In genomic region chr19:55060964-55061363, GRCm38 (mm10) we compare ENCODE assay signal across 8 mouse cellular contexts.
DNase-seq lines count a peak whose midpoint lies in the region; ATAC-seq and TF ChIP-seq lines count a peak whose summit lies in the region.

No protein-coding gene starts in this region.

- TF ChIP-seq EP300 in heart, adult 2 months (IDR thresholded peaks at IDR 0.05; ENCODE audit: insufficient read depth, low read depth, low read length): no peak

- no peak overlapping the region for H3K27ac ChIP-seq in heart, adult 2 months
- H3K27ac ChIP-seq in kidney, adult 2 months (ENCODE audit: insufficient read depth, low read depth, low read length): no peak overlapping the region
- H3K27ac ChIP-seq in limb, embryonic 11.5 days (replicated peaks; ENCODE audit: low read depth, low read length): no peak overlapping the region
- H3K27ac ChIP-seq in midbrain, embryonic 12.5 days (replicated peaks): no peak overlapping the region

- WGBS in heart, adult 2 months: 2% methylated on average over 7 of the region's 7 CpGs
- 2% methylated on average over 7 of the region's 7 CpGs for WGBS in kidney, adult 2 months
- WGBS in limb, embryonic 11.5 days: 6% methylated on average over 7 of the region's 7 CpGs
- 5% methylated on average over 7 of the region's 7 CpGs for WGBS in midbrain, embryonic 12.5 days

- H3K4me3 ChIP-seq in heart, adult 2 months: no peak overlapping the region
- H3K4me3 ChIP-seq in kidney, adult 2 months (ENCODE audit: insufficient read depth, low read depth, low read length): no peak overlapping the region
- no peak overlapping the region for H3K4me3 ChIP-seq in limb, embryonic 11.5 days (ENCODE audit: low read depth, low read length)
- peak overlapping the region; percentile 30; the same call in 1 of the 2 replicates for H3K4me3 ChIP-seq in midbrain, embryonic 12.5 days

- H3K9me3 ChIP-seq in limb, embryonic 11.5 days (ENCODE audit: control insufficient read depth, low read length): no peaks in the 10 kb centered on the region
- no peaks in the 10 kb centered on the region for H3K9me3 ChIP-seq in midbrain, embryonic 12.5 days

- peak; percentile 62 to 67 for DNase-seq in B cell, adult 2 months
- DNase-seq in adrenal gland, postnatal 10 days: peak; percentile 83
- peak; percentile 68 for DNase-seq in embryo, embryonic 9.5 days (ENCODE audit: extremely low spot score)
- peak; percentile 38 to 60 for DNase-seq in heart, adult 2 months
- peak; percentile 65 for DNase-seq in kidney, adult 2 months
- DNase-seq in limb, embryonic 11.5 days (ENCODE audit: low spot score): peak; percentile 88
- DNase-seq in spleen, postnatal 4 days (ENCODE audit: low spot score in 2 of 2): peak; percentile 51 to 83

- no peaks in the 10 kb centered on the region for H3K36me3 ChIP-seq in heart, adult 2 months (ENCODE audit: control insufficient read depth, insufficient read depth, low read length)
- no peaks in the 10 kb centered on the region for H3K36me3 ChIP-seq in kidney, adult 2 months (ENCODE audit: control insufficient read depth, insufficient read depth, low read length)
- H3K36me3 ChIP-seq in limb, embryonic 11.5 days (ENCODE audit: control insufficient read depth, insufficient read depth, low read length): no peaks in the 10 kb centered on the region
- peaks cover 1% of the 10 kb centered on the region; the same call in 1 of the 2 replicates for H3K36me3 ChIP-seq in midbrain, embryonic 12.5 days

- ATAC-seq in limb, embryonic 11.5 days (ENCODE audit: insufficient number of reproducible peaks, low FRiP score, low TSS enrichment, low read depth): no peak
- ATAC-seq in midbrain, embryonic 12.5 days (ENCODE audit: low FRiP score, low read depth): peak; percentile 31

- TF ChIP-seq CTCF in heart, adult 2 months (IDR thresholded peaks at IDR 0.05): peak; percentile 89
- peak; percentile 83 for TF ChIP-seq CTCF in kidney, adult 2 months (conservative IDR thresholded peaks at IDR 0.05; ENCODE audit: insufficient read depth, insufficient read length, low read depth, low read length)

- intact Hi-C loops in heart, adult 2 months (cut with DNase I): loop anchor here (10.0 kb wide), 1 partner anchor 1016 kb away; the partner anchor contains the start of gene Adra2a

- no peaks in the 10 kb centered on the region for H3K27me3 ChIP-seq in heart, adult 2 months (ENCODE audit: control insufficient read depth, insufficient read depth, low read length)
- H3K27me3 ChIP-seq in kidney, adult 2 months (replicated peaks; ENCODE audit: control insufficient read depth, insufficient read depth, low read length): no peaks in the 10 kb centered on the region
- H3K27me3 ChIP-seq in limb, embryonic 11.5 days (ENCODE audit: control insufficient read depth, insufficient read depth, low read length): no peaks in the 10 kb centered on the region
- H3K27me3 ChIP-seq in midbrain, embryonic 12.5 days: no peaks in the 10 kb centered on the region

- no peak overlapping the region for H3K4me2 ChIP-seq in limb, embryonic 11.5 days (ENCODE audit: low read depth, severe bottlenecking)
- H3K4me2 ChIP-seq in midbrain, embryonic 12.5 days (replicated peaks): peak overlapping the region; percentile 55

- H3K4me1 ChIP-seq in heart, adult 2 months (ENCODE audit: control insufficient read depth, insufficient read depth, low read length): no peaks in the 10 kb centered on the region
- no peaks in the 10 kb centered on the region for H3K4me1 ChIP-seq in kidney, adult 2 months (ENCODE audit: control insufficient read depth, insufficient read depth, low read length)
- H3K4me1 ChIP-seq in limb, embryonic 11.5 days (ENCODE audit: control insufficient read depth, insufficient read depth, low read length): no peaks in the 10 kb centered on the region
- H3K4me1 ChIP-seq in midbrain, embryonic 12.5 days: peaks cover 2% of the 10 kb centered on the region; the same call in 1 of the 2 replicates

- no peaks in the 10 kb centered on the region for H3K79me2 ChIP-seq in heart, adult 2 months (replicated peaks; ENCODE audit: control insufficient read depth, insufficient read depth, low read length)

- no peak for TF ChIP-seq POLR2A in heart, adult 2 months (IDR thresholded peaks at IDR 0.05; ENCODE audit: insufficient read depth, low read depth, low read length)
- no peak for TF ChIP-seq POLR2A in kidney, adult 2 months (IDR thresholded peaks at IDR 0.05; ENCODE audit: low read depth, low read length)

- H3K9ac ChIP-seq in heart, adult 2 months (ENCODE audit: low read depth, low read length): no peak overlapping the region
- no peak overlapping the region for H3K9ac ChIP-seq in limb, embryonic 11.5 days (ENCODE audit: low read length)
- H3K9ac ChIP-seq in midbrain, embryonic 12.5 days (replicated peaks): no peak overlapping the region
